Mouse (Mus musculus): ENCODE data around the gene Fnbp1.

- TF ChIP-seq CTCF (conservative IDR thresholded peaks at IDR 0.05; ENCODE audit: insufficient read depth, insufficient read length, low read depth, low read length) (no peak), POLR2A (IDR thresholded peaks at IDR 0.05; ENCODE audit: low read depth, low read length) (no peak)
Observed at GRCm38 (mm10) chr2:31057549-31058177, 84.1 kb downstream of the Fnbp1 start.
